Mouse (Mus musculus) stomach, embryonic 14.5 days (tissue): ENCODE data around the gene Clec16a. TPM values are rescaled to one million over a fixed set of nuclear protein-coding genes. Genes with fewer than 3 reads are reported as not detected.

ENCODE experiments used
- ATAC-seq: fragments of 200-750 bp; cut with Nextera tagmentation; 2 replicates; pipeline ENCODE4 v1.8.0; 2017; ENCODE audit warnings: low read depth, moderate TSS enrichment; ENCODE audit not compliant: insufficient number of reproducible peaks, insufficient read depth, low FRiP score
- H3K27ac ChIP-seq: fragments of 300-500 bp; sonication (generic); 2 replicates; pipeline ENCODE4 v1.5.1; 2014; ENCODE audit warnings: mild to moderate bottlenecking, low read length, moderate library complexity, mixed read lengths
- H3K27me3 ChIP-seq: fragments of 300-500 bp; sonication (generic); 2 replicates; pipeline ENCODE4 v1.6.1; 2014; ENCODE audit warnings: low read length, control low read depth, mixed read lengths; ENCODE audit not compliant: control insufficient read depth, insufficient read depth
- H3K36me3 ChIP-seq: fragments of 300-500 bp; sonication (generic); 2 replicates; pipeline ENCODE4 v1.6.1; 2014; ENCODE audit warnings: mild to moderate bottlenecking, control low read depth, low read length, moderate library complexity, mixed read lengths; ENCODE audit not compliant: control insufficient read depth, insufficient read depth
- H3K4me1 ChIP-seq: fragments of 300-500 bp; sonication (generic); 2 replicates; pipeline ENCODE4 v1.6.1; 2014; ENCODE audit warnings: low read length, control low read depth, mixed read lengths; ENCODE audit not compliant: control insufficient read depth, insufficient read depth
- H3K4me2 ChIP-seq: fragments of 300-500 bp; sonication (generic); replicated peaks from 2 replicates; pipeline ENCODE4 v1.6.1; 2014; ENCODE audit warnings: low read depth, low read length, control low read depth
- H3K4me3 ChIP-seq: fragments of 300-500 bp; sonication (generic); 2 replicates; pipeline ENCODE4 v1.5.1; 2014; ENCODE audit warnings: low read depth, low read length, control low read depth
- H3K9ac ChIP-seq: fragments of 300-500 bp; sonication (generic); replicated peaks from 2 replicates; pipeline ENCODE4 v1.6.1; 2014; ENCODE audit warnings: low read depth, mild to moderate bottlenecking, control low read depth, low read length, moderate library complexity, mixed read lengths
- H3K9me3 ChIP-seq: fragments of 300-500 bp; sonication (generic); 2 replicates; pipeline ENCODE4 v1.6.1; 2016; ENCODE audit warnings: low read depth, low read length, control low read depth; ENCODE audit not compliant: control insufficient read depth
- WGBS: fragments of 180-500 bp; shearing (Covaris S2); extraction: QIAGEN DNeasy Blood & Tissue Kit; methylation state at CpG from one replicate; pipeline ENCODE4 v1.1.7; 2014; 5-methylcytosine and 5-hydroxymethylcytosine counted together
- polyA plus RNA-seq: library from polyadenylated mRNA; unstranded; fragments of >200 nt; fragmentation: Nextera tagmentation; extraction: Ambion mirVana; gene quantifications from 2 replicates; pipeline ENCODE4 v1.2.1, GENCODE M21; 2014

The Clec16a gene
- polyA plus RNA-seq, 1 experiment from 2014 or later: 38.9 TPM

- no peak overlapping the region for H3K4me3 ChIP-seq
- H3K4me2 ChIP-seq: no peak overlapping the region
- H3K9me3 ChIP-seq: no peaks in the 10 kb centered on the region
- peaks cover 6% of the 10 kb centered on the region; the same call in 1 of the 2 replicates for H3K4me1 ChIP-seq
- no peaks in the 10 kb centered on the region for H3K27me3 ChIP-seq
- no peak for ATAC-seq
- WGBS: 48% methylated on average over 9 of the region's 9 CpGs
- H3K27ac ChIP-seq: no peak overlapping the region
- H3K9ac ChIP-seq: no peak overlapping the region
- H3K36me3 ChIP-seq: no peaks in the 10 kb centered on the region
Observed at GRCm38 (mm10) chr16:10768821-10769220, 223.7 kb downstream of the Clec16a start.

- Histone ChIP-seq H3K27me3 (no peaks in the 10 kb centered on the region), H3K36me3 (no peaks in the 10 kb centered on the region), H3K4me3 (no peak overlapping the region), H3K4me1 (0 out of 2 replicates have a peak, but pooled peaks cover 2% of the 10 kb centered on the region), H3K27ac (no peak overlapping the region), H3K9me3 (no peaks in the 10 kb centered on the region), H3K9ac (no peak overlapping the region), H3K4me2 (no peak overlapping the region)
- 45% methylated on average over 2 of the region's 2 CpGs for WGBS
- ATAC-seq: no peak
Observed at GRCm38 (mm10) chr16:10769661-10770060, 224.5 kb downstream of the Clec16a start.

- peak; percentile 38; the same call in 1 of the 2 replicates for ATAC-seq
- no peak overlapping the region; the same call in 1 of the 2 replicates for H3K27ac ChIP-seq
- no peaks in the 10 kb centered on the region for H3K36me3 ChIP-seq
Observed at GRCm38 (mm10) chr16:10770531-10771325, 225.6 kb downstream of the Clec16a start.

GRCm38 (mm10) chr16:10771769-10772510 is 226.8 kb downstream of the Clec16a start:
- Histone ChIP-seq H3K27ac (no peak overlapping the region), H3K27me3 (no peaks in the 10 kb centered on the region), H3K9ac (no peak overlapping the region), H3K4me1 (no peaks in the 10 kb centered on the region), H3K4me3 (no peak overlapping the region), H3K36me3 (no peaks in the 10 kb centered on the region), H3K4me2 (no peak overlapping the region), H3K9me3 (no peaks in the 10 kb centered on the region)
- ATAC-seq: no peak
- 71% methylated on average over 19 of the region's 19 CpGs for WGBS

More at GRCm38 (mm10) chr16:10770531-10771325, 225.6 kb downstream of the Clec16a start:
- Histone ChIP-seq H3K27me3 (no peaks in the 10 kb centered on the region), H3K4me3 (no peak overlapping the region), H3K9me3 (no peaks in the 10 kb centered on the region), H3K4me1 (no peaks in the 10 kb centered on the region), H3K9ac (no peak overlapping the region), H3K4me2 (no peak overlapping the region)
- 37% methylated on average over 4 of the region's 4 CpGs for WGBS

GRCm38 (mm10) chr16:10773543-10773942 is 228.4 kb downstream of the Clec16a start:
- no peaks in the 10 kb centered on the region for H3K4me1 ChIP-seq
- no peak overlapping the region for H3K4me3 ChIP-seq
- H3K27me3 ChIP-seq: no peaks in the 10 kb centered on the region
- WGBS: 71% methylated on average over 8 of the region's 8 CpGs
- H3K4me2 ChIP-seq: no peak overlapping the region
- H3K27ac ChIP-seq: no peak overlapping the region
- no peak overlapping the region for H3K9ac ChIP-seq
- no peaks in the 10 kb centered on the region for H3K9me3 ChIP-seq
- H3K36me3 ChIP-seq: no peaks in the 10 kb centered on the region
- no peak for ATAC-seq

GRCm38 (mm10) chr16:10774726-10775125 is 229.6 kb downstream of the Clec16a start:
- Histone ChIP-seq H3K27me3 (no peaks in the 10 kb centered on the region), H3K4me3 (no peak overlapping the region), H3K36me3 (no peaks in the 10 kb centered on the region), H3K9me3 (no peaks in the 10 kb centered on the region), H3K4me1 (no peaks in the 10 kb centered on the region), H3K9ac (no peak overlapping the region), H3K4me2 (no peak overlapping the region), H3K27ac (no peak overlapping the region)
- ATAC-seq: no peak
- WGBS: 54% methylated on average over 4 of the region's 4 CpGs

- no peaks in the 10 kb centered on the region for H3K9me3 ChIP-seq
- no peak for ATAC-seq
- H3K4me3 ChIP-seq: no peak overlapping the region
- H3K9ac ChIP-seq: no peak overlapping the region
- no peaks in the 10 kb centered on the region for H3K36me3 ChIP-seq
- no peak overlapping the region for H3K27ac ChIP-seq
- H3K4me2 ChIP-seq: no peak overlapping the region
- no peaks in the 10 kb centered on the region for H3K27me3 ChIP-seq
- H3K4me1 ChIP-seq: peaks cover 10% of the 10 kb centered on the region
- 49% methylated on average over 7 of the region's 7 CpGs for WGBS
Observed at GRCm38 (mm10) chr16:10776322-10776721, 231.2 kb downstream of the Clec16a start.

- Histone ChIP-seq H3K4me1 (peaks cover 23% of the 10 kb centered on the region), H3K4me3 (no peak overlapping the region), H3K27ac (no peak overlapping the region), H3K36me3 (0 out of 2 replicates have a peak, but pooled peaks cover under 1% of the 10 kb centered on the region), H3K9me3 (no peaks in the 10 kb centered on the region), H3K9ac (no peak overlapping the region), H3K27me3 (no peaks in the 10 kb centered on the region), H3K4me2 (no peak overlapping the region)
- no peak for ATAC-seq
- WGBS: 52% methylated on average over 5 of the region's 5 CpGs
Observed at GRCm38 (mm10) chr16:10777579-10778160, 232.5 kb downstream of the Clec16a start.
